Mouse (Mus musculus) brain, embryonic 14.5 days (tissue): ENCODE data around the gene Hoxd8.

Experiments
- CTCF ChIP-seq: fragments of 200-500 bp; IDR thresholded peaks from 2 replicates; pipeline ENCODE4 v1.5.1; 2012; ENCODE audit warnings: inconsistent platforms, mild to moderate bottlenecking, moderate library complexity, borderline replicate concordance; ENCODE audit not compliant: insufficient read depth, insufficient read length; ENCODE audit errors: extremely low read depth
- POLR2A ChIP-seq: fragments of 200-500 bp; IDR thresholded peaks from 2 replicates; pipeline ENCODE4 v1.6.1; 2012; ENCODE audit warnings: mild to moderate bottlenecking, inconsistent platforms, borderline replicate concordance; ENCODE audit not compliant: poor library complexity, insufficient read depth, insufficient read length, severe bottlenecking; ENCODE audit errors: extremely low read depth

- no peak for TF ChIP-seq POLR2A
- no peak for TF ChIP-seq CTCF
Measured at GRCm38 (mm10) chr2:74705467-74706089, 1.2 kb downstream of the Hoxd8 start.
